Mouse (Mus musculus): ENCODE data around the gene Cbwd1. TPM values are rescaled to one million over a fixed set of nuclear protein-coding genes. Genes with fewer than 3 reads are reported as not detected.
A peak's percentile ranks its signal among the peaks of the same experiment; 100 is the strongest.

The Cbwd1 gene
- polyA plus RNA-seq, 1 experiment from 2014 or later: 38.9 TPM

DNA sequence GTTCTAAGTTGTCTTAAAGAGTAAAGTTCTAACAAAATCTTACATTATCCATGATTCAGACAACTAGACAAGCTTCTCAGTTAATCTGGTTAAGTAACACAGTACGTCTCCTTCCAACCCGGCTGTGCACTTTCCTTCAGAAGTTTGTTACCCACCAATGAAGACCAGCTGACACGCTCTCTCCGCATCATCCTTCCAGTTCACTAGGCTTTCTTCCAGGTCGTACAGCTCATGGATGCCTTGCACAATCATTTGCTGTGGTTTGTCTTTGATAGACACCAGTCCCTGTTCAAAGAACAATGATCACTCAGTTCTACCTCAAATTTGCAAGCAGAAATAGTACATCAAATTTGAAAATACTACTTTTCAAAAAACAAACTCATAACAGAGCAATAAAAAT is 40.5 kb downstream of the Cbwd1 start:
- DNase-seq (ENCODE audit: low read depth, low spot score) (no peak), ATAC-seq (no peak)
- H3K27me3 ChIP-seq: no peaks in the 10 kb centered on the region
- ChIA-PET POLR2A (no interaction called here), CTCF (interaction anchor here (1.1 kb wide), 1 partner anchor 9 kb away, joined by 4 read pairs; no protein-coding TSS in a partner anchor)
- in situ Hi-C loops (cut with MboI; ENCODE audit: low pct_unique_long_range_greater_than_20kb): no loop called here
- no peak for TF ChIP-seq CTCF (IDR thresholded peaks at IDR 0.05)

GRCm38 (mm10) chr19:24908385-24909155 is 52.8 kb downstream of the Cbwd1 start:
- in situ Hi-C loops (cut with MboI; ENCODE audit: low pct_unique_long_range_greater_than_20kb): no loop called here
- ATAC-seq: no peak
- H3K27me3 ChIP-seq: peaks cover 30% of the 10 kb centered on the region
- TF ChIP-seq CTCF (IDR thresholded peaks at IDR 0.05): no peak
- ChIA-PET CTCF (no interaction called here), POLR2A (no interaction called here)
- no peak for DNase-seq (ENCODE audit: low read depth, low spot score)

- DNase-seq (ENCODE audit: low read depth, low spot score) (no peak), ATAC-seq (no peak)
- TF ChIP-seq CTCF (IDR thresholded peaks at IDR 0.05): no peak
- ChIA-PET CTCF (interaction anchor here (1.0 kb wide), 1 partner anchor 286 kb away, joined by 3 read pairs; no protein-coding TSS in a partner anchor), POLR2A (no interaction called here)
- H3K27me3 ChIP-seq: peaks cover 39% of the 10 kb centered on the region
- in situ Hi-C loops (cut with MboI; ENCODE audit: low pct_unique_long_range_greater_than_20kb): no loop called here
These were observed 53.8 kb downstream of the Cbwd1 start for GRCm38 (mm10) chr19:24907655-24908054.

GRCm38 (mm10) chr19:24902821-24903220 is 58.6 kb downstream of the Cbwd1 start:
- H3K27me3 ChIP-seq: peaks cover 80% of the 10 kb centered on the region
- in situ Hi-C loops (cut with MboI; ENCODE audit: low pct_unique_long_range_greater_than_20kb): no loop called here
- no peak for DNase-seq (ENCODE audit: low read depth, low spot score)
- TF ChIP-seq CTCF (IDR thresholded peaks at IDR 0.05): no peak
- ATAC-seq: no peak
- ChIA-PET CTCF (interaction anchor here (1.4 to 3.8 kb wide), 3 partner anchors 9 to 20 kb away, joined by 3 to 18 read pairs (median 7); no protein-coding TSS in a partner anchor), POLR2A (no interaction called here)

DNA sequence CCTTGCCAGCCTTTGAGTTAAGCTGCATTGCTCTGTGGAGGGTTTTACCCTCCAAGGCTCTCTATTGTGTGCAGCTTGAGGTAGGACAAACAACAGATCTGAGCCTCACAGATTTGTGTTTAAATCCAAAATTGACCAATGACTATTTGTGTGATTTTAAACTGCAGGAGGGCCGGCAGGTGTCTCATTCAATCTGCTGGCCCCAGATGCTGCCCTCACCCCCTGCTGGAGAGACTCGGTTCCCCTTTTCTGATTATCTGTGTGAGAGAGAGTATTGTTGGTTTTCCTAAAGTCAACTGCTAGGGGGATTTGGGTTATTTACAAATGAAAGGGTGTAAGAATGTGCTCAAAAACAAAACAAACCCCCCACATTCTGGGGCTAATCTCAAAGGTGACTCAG is 59.2 kb downstream of the Cbwd1 start:
- ChIA-PET CTCF (interaction anchor here (1.4 to 3.8 kb wide), 2 partner anchors 10 to 16 kb away, joined by 3 to 18 read pairs; no protein-coding TSS in a partner anchor), POLR2A (no interaction called here)
- ATAC-seq: no peak
- no peak for DNase-seq (ENCODE audit: low read depth, low spot score)
- peaks cover 86% of the 10 kb centered on the region for H3K27me3 ChIP-seq
- no peak for TF ChIP-seq CTCF (IDR thresholded peaks at IDR 0.05)
- in situ Hi-C loops (cut with MboI; ENCODE audit: low pct_unique_long_range_greater_than_20kb): no loop called here

GRCm38 (mm10) chr19:24901666-24902065 is 59.7 kb downstream of the Cbwd1 start:
- peaks cover 92% of the 10 kb centered on the region for H3K27me3 ChIP-seq
- no peak for TF ChIP-seq CTCF (IDR thresholded peaks at IDR 0.05)
- in situ Hi-C loops (cut with MboI; ENCODE audit: low pct_unique_long_range_greater_than_20kb): no loop called here
- ChIA-PET CTCF (interaction anchor here (1.4 to 3.8 kb wide), 3 partner anchors 10 to 22 kb away, joined by 3 to 18 read pairs (median 6); no protein-coding TSS in a partner anchor), POLR2A (no interaction called here)
- ATAC-seq (no peak), DNase-seq (ENCODE audit: low read depth, low spot score) (no peak)

GRCm38 (mm10) chr19:24900581-24901220 is 60.7 kb downstream of the Cbwd1 start, which contains the start of gene Foxd4:
Gene Foxd4 (minus strand): TSS chr19:24901197.
- peaks cover 90% of the 10 kb centered on the region for H3K27me3 ChIP-seq
- in situ Hi-C loops (cut with MboI; ENCODE audit: low pct_unique_long_range_greater_than_20kb): no loop called here
- ChIA-PET CTCF (interaction anchor here (1.6 kb wide), 1 partner anchor 23 kb away, joined by 6 read pairs; no protein-coding TSS in a partner anchor), POLR2A (no interaction called here)
- ATAC-seq: no peak
- DNase-seq (ENCODE audit: low read depth, low spot score): no peak
- no peak for TF ChIP-seq CTCF (IDR thresholded peaks at IDR 0.05)

GRCm38 (mm10) chr19:24899578-24900544 is 61.5 kb downstream of the Cbwd1 start:
- H3K27me3 ChIP-seq: peaks cover 88% of the 10 kb centered on the region
- POLR2A ChIA-PET: no interaction called here
- peak; percentile 21 for ATAC-seq
- no peak for DNase-seq (ENCODE audit: low read depth, low spot score)
- CTCF ChIA-PET: interaction anchor here (1.6 kb wide), 1 partner anchor 24 kb away, joined by 6 read pairs; no protein-coding TSS in a partner anchor
- TF ChIP-seq CTCF (IDR thresholded peaks at IDR 0.05): no peak
- in situ Hi-C loops (cut with MboI; ENCODE audit: low pct_unique_long_range_greater_than_20kb): no loop called here

DNA sequence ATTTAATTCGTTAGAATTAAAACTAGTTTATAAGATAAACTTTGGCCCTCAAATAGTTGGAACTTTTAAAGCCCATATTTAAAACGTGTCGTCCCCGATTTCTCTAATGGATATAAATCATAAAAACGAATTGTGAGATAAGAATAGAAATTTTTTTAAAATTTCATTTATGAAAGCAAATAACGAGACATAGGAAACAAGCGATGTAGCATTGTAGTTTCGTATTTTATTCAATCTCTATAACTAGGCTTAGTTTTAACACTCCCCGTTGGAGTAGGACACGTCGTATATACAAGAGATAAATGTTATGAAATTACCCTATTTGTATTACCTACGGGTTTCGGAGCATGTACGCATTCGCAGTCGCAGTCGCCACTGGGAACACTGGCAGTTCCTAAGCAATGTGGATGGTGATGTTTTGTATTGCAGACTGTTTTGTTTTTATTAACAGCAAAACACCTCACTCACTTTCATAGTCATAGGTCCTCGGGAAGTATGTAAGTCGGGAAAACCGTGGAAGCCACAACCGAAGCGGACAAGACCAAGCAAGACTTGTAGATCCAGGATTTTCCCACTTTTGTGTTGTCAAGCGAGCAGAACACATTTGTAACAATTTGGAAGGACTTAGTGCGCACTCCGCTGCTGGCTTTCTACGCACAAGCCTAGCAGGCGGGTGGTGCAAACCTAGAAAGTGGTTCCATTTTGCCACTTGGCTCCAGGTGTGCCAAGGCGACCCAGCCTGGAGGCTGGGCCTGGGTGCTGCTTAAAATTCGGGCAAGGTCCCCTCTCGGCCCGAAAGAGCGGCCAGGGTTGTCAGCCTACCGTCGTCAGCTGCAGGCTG is 62.5 kb downstream of the Cbwd1 start:
- no peak for TF ChIP-seq CTCF (IDR thresholded peaks at IDR 0.05)
- ChIA-PET POLR2A (no interaction called here), CTCF (no interaction called here)
- peaks cover 89% of the 10 kb centered on the region for H3K27me3 ChIP-seq
- in situ Hi-C loops (cut with MboI; ENCODE audit: low pct_unique_long_range_greater_than_20kb): no loop called here
- ATAC-seq: no peak
- DNase-seq (ENCODE audit: low read depth, low spot score): no peak

Data from Patski (cell line).